Mouse (Mus musculus): Measurements from ENCODE around the gene Mmel1.

The Mmel1 gene

GRCm38 (mm10) chr4:154869440-154869839 lies at the start of gene Mmel1:
Gene Mmel1, plus strand, starts transcription at chr4:154869585.
- no peak for DNase-seq (ENCODE audit: low read depth in 2 of 2, low spot score in 2 of 2)

- peak in 1 of 2 experiments; percentile 8 for DNase-seq (ENCODE audit: low read depth in 2 of 2, low spot score in 2 of 2)
These were observed 43.7 kb upstream of the Mmel1 start for GRCm38 (mm10) chr4:154825662-154826061.

GRCm38 (mm10) chr4:154826224-154826623 lies 43.2 kb upstream of the Mmel1 start:
- DNase-seq (ENCODE audit: low read depth in 2 of 2, low spot score in 2 of 2): no peak

GRCm38 (mm10) chr4:154827181-154827580 lies 42.2 kb upstream of the Mmel1 start:
- DNase-seq (ENCODE audit: low read depth in 2 of 2, low spot score in 2 of 2): no peak

GRCm38 (mm10) chr4:154827861-154828610 lies 41.3 kb upstream of the Mmel1 start:
- DNase-seq (ENCODE audit: low read depth in 2 of 2, low spot score in 2 of 2): no peak

GRCm38 (mm10) chr4:154831915-154832573 lies 37.3 kb upstream of the Mmel1 start:
- DNase-seq (ENCODE audit: low read depth in 2 of 2, low spot score in 2 of 2): no peak

GRCm38 (mm10) chr4:154836183-154836915 lies 33.0 kb upstream of the Mmel1 start:
- no peak for DNase-seq (ENCODE audit: low read depth in 2 of 2, low spot score in 2 of 2)

GRCm38 (mm10) chr4:154837170-154837569 lies 32.2 kb upstream of the Mmel1 start, which contains the start of gene Ttc34:
Gene Ttc34, plus strand, starts transcription at chr4:154837459.
- DNase-seq (ENCODE audit: low read depth in 2 of 2, low spot score in 2 of 2): peak; percentile 46 to 60

- no peak for DNase-seq (ENCODE audit: low read depth in 2 of 2, low spot score in 2 of 2)
These were observed 30.6 kb upstream of the Mmel1 start for GRCm38 (mm10) chr4:154838741-154839140.

GRCm38 (mm10) chr4:154839406-154839805 lies 30.0 kb upstream of the Mmel1 start:
- no peak for DNase-seq (ENCODE audit: low read depth in 2 of 2, low spot score in 2 of 2)

- DNase-seq (ENCODE audit: low read depth in 2 of 2, low spot score in 2 of 2): no peak
These were observed 16.7 kb upstream of the Mmel1 start for GRCm38 (mm10) chr4:154852696-154853095.

GRCm38 (mm10) chr4:154853881-154854280 lies 15.5 kb upstream of the Mmel1 start:
- DNase-seq (ENCODE audit: low read depth in 2 of 2, low spot score in 2 of 2): no peak

GRCm38 (mm10) chr4:154854676-154855345 lies 14.6 kb upstream of the Mmel1 start:
- no peak for DNase-seq (ENCODE audit: low read depth in 2 of 2, low spot score in 2 of 2)

GRCm38 (mm10) chr4:154855721-154856479 lies 13.5 kb upstream of the Mmel1 start:
- DNase-seq (ENCODE audit: low read depth in 2 of 2, low spot score in 2 of 2): no peak

- no peak for DNase-seq (ENCODE audit: low read depth in 2 of 2, low spot score in 2 of 2)
These were observed 12.9 kb upstream of the Mmel1 start for GRCm38 (mm10) chr4:154856480-154856837.

GRCm38 (mm10) chr4:154856882-154857281 lies 12.5 kb upstream of the Mmel1 start:
- DNase-seq (ENCODE audit: low read depth in 2 of 2, low spot score in 2 of 2): no peak

- no peak for DNase-seq (ENCODE audit: low read depth in 2 of 2, low spot score in 2 of 2)
These were observed 11.8 kb upstream of the Mmel1 start for GRCm38 (mm10) chr4:154857366-154858240.

- DNase-seq (ENCODE audit: low read depth in 2 of 2, low spot score in 2 of 2): no peak
These were observed 10.8 kb upstream of the Mmel1 start for GRCm38 (mm10) chr4:154858601-154859000.

GRCm38 (mm10) chr4:154861967-154862366 lies 7.4 kb upstream of the Mmel1 start:
- no peak for DNase-seq (ENCODE audit: low read depth in 2 of 2, low spot score in 2 of 2)
